Mouse (Mus musculus) kidney, postnatal 4 days (tissue): ENCODE data around the gene Cops3.

Experiments used
- DNase-seq, 2 experiments: peaks; one replicate each; pipeline ENCODE4 v3.0.0; 2021; ENCODE audit warnings: mixed read lengths in 2 of 2

Gene Cops3

DNA sequence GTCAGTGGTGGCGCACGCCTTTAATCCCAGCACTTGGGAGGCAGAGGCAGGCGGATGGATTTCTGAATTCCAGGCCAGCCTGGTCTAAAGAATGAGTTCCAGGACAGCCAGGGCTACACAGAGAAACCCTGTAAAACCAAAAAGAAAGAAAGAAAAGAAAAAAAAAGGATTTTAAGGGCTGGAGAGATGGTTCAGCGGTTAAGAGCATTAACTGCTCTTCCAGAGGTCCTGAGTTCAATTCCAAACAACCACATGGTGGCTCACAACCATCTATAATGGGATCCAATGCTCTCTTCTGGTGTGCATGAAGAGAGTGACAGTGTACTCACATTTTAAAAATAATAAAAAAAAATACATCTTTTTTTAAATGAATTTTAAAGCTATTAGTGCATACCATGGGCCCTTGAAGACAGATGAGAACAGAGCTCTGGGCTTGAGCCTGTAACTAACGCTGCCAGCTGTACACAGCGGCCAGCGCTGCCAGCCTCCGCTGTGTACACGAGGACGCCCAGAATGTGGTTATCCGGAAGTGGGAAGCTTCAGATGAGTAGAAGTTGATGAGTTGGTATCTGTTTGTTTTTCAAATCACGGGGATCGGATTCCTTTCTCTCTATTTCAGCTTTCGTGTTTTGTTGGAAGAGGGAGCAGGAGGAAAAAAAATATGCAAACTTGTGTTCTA is 29.0 kb downstream of the Cops3 start:
- DNase-seq: no peak

- peak; percentile 86 to 92 for DNase-seq
These were observed 29.8 kb downstream of the Cops3 start, which contains the start of gene Flcn for GRCm38 (mm10) chr11:59809670-59810474. Gene Flcn (minus strand): TSS chr11:59810016.

GRCm38 (mm10) chr11:59809071-59809669 is 30.5 kb downstream of the Cops3 start:
- peak in 1 of 2 experiments; percentile 49 for DNase-seq

DNA sequence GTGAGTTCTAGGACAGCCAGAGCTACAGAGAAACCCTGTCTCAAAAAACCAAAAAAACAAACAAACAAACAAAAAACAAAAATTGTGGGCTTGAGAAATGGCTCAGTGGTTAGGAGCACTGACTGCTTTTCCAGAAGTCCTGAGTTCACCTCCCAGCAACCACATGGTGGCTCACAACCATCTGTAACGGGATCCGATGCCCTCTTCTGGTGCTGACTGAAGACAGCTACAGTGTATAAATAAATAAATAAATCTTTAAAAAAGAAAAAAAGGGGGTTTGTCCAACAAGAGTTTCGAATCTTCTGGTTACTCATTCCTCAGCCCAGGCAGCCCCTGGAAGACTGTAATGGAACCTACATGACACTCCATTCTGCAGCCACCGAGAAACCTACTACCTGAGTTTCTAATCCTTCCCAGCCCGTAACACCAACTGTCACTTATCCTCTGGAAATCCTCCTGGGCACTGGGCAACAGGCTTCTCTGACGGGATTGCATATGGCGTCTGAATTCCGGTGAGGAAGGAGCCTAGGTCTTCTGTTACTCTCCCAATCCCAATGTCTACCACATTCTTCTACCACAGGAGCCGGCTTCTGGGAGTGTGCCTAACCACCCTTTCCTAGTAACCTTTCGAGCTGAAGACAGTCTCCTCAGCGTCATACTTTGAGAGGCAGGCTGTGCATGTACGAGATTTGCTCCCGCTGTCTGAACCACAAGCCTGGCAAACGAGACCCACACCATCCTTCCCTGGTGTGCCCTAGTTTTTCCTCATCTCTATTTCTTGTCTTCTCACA is 31.3 kb downstream of the Cops3 start:
- DNase-seq: no peak

- no peak for DNase-seq
These were observed 34.0 kb downstream of the Cops3 start for GRCm38 (mm10) chr11:59805656-59806055.

GRCm38 (mm10) chr11:59805256-59805655 is 34.4 kb downstream of the Cops3 start:
- no peak for DNase-seq

- no peak for DNase-seq
These were observed 35.1 kb downstream of the Cops3 start for GRCm38 (mm10) chr11:59804409-59805110.

DNA sequence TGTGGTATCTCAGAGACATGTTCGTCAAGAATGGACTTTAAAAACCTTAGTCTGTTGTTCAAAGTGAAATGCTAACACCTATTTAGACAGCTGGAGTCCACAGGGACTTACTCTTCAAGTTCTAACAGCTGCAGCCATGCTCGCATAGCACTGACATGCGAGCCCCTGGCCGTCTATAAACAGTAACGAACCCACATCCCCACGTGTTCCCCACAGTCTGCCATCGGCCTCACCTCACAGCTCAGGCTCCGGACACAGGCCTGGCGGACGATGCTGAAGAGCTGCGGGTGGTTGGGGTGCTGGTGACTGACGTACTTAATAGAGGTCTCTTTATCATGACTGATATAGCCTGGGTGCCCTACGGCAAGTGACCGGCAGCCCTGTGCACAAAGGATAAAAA is 36.1 kb downstream of the Cops3 start:
- DNase-seq: no peak

DNA sequence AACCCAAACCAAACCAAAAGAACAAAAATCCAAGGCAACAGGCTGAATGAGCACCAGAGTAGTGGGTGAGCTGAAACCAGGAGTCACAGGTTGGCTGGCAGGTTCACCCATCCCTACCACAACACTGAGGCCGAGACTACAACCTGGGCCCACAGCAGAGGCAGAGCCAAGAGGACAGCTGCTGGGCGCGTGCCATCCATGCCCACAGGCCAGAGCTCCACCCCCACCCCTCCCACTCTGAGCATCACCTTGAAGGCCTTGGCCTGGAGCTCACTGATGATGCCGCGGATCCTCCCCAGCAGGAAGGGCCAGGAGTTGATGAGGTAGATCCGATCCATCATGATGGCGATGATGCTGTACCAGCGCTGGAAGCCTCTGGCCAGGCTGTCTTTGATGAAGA is 37.8 kb downstream of the Cops3 start:
- no peak for DNase-seq

GRCm38 (mm10) chr11:59800412-59800811 is 39.2 kb downstream of the Cops3 start:
- no peak for DNase-seq

GRCm38 (mm10) chr11:59793390-59793789 is 46.2 kb downstream of the Cops3 start:
- DNase-seq: no peak

GRCm38 (mm10) chr11:59789311-59789710 is 50.3 kb downstream of the Cops3 start:
- DNase-seq: no peak

DNA sequence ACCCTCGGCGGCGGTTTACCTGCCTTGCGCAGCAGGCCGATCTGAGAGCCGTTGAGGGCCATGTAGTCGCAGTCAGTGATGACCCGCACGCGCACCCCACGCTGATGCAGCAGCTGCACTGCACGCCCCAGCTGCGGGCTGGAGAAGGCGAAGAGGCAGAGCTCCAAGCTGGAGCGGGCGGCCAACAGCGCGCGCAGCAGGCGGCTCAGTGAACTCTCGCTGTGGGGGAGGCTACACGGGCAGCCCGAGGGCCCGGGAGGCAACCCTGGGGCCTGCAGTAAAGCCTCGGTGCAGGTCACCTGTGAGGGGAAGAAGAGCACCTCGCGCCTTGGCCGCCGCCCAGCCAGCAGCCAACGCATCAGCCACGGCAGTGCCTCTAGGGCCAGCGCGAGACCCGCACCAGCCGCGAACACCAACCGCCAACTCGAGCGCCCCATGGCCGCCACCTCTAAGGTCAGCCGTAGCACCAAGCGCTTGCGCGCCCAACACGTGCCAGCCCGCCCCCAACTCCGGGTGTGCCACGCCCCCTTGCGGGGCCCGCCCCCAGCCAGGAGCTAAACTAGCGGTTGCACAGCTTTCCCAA is 52.3 kb downstream of the Cops3 start, which contains the start of gene Pld6:
Pld6 (minus strand) TSS at position 447 of the 583 bp plus-strand sequence.
- peak; percentile 74 to 86 for DNase-seq

DNA sequence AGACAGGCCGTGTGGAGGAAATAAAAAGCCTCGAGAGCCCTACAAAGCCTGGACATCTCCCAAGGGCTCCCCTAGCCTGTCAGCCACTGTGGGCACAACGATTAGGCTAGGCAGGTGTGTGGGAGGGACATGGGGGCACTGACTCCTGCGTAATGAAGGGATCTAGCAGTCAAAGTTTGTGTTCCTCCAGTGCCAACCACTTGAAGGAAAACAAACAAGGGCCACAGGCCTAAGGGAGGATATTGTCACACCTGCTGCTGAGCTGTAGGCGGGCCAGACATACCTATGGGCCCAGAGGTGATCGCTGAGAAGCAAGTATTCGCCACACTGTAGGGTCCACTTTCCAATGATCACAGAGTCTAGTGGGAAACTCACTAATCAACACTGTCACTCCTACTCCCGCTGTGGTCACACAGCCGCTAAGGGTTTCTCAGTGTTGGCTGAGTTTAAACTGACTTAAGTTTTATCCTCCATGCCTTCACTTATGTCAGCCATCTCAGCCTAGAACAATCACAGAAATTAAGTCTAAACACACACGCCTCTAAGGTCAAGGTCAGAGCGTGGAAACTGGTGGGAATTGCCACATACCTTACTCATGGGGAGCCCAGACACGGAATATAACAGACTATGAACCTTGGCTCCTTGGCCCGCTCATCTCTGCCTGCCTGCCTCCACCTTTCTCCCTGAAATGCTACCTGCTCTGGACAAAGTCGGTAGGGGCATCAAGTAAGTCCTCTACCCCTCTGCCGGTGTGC is 53.0 kb downstream of the Cops3 start:
- peak in 1 of 2 experiments; percentile 14 for DNase-seq

GRCm38 (mm10) chr11:59783591-59783990 is 56.0 kb downstream of the Cops3 start:
- DNase-seq: no peak

- no peak for DNase-seq
These were observed 57.5 kb downstream of the Cops3 start for GRCm38 (mm10) chr11:59782091-59782590.

GRCm38 (mm10) chr11:59780241-59780640 is 59.4 kb downstream of the Cops3 start:
- DNase-seq: no peak

- DNase-seq: no peak
These were observed 60.2 kb downstream of the Cops3 start for GRCm38 (mm10) chr11:59779406-59779805.

- no peak for DNase-seq
These were observed 60.8 kb downstream of the Cops3 start for GRCm38 (mm10) chr11:59778874-59779223.

DNA sequence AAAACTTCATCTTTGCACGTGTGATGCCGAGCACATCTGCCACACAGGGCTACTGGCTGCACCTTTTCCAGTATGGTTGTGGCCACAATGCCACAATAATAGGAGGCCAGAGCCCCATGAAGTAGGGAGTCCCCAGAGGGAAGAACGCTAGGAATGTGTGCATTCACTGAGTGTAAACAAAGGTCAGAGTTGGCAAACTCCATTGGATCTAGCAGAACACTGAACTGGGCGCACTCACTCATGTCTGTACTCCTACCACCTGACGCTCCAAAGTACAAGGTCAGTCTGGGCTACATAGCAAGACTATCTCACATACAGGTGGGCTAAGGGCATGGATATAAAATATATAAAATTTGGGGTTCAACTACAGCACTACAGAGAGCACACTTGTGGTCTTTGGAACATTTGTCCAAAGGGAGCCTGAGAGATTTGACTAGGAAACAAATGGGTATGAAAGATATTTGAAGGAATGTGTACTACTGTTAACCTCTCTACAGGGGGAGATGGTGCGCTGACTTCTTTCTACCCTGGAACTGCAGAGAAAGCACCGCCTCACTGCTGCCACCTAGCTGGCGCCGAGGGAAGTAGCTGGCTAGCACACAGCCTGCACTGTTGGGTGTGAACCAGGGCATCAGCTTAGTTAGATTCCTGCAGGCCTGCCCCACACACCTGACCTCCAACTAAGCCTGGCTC is 61.3 kb downstream of the Cops3 start:
- peak; percentile 89 to 91 for DNase-seq
